Comparison of ENCODE assay signal across 10 mouse cellular contexts in genomic region chr5:76998416-76998815, GRCm38 (mm10). TPM values are rescaled to one million over a fixed set of nuclear protein-coding genes. Genes with fewer than 3 reads are reported as not detected.
A peak's percentile ranks its signal among the peaks of the same experiment; 100 is the strongest.
DNase-seq lines count a peak whose midpoint lies in the region; ATAC-seq and TF ChIP-seq lines count a peak whose summit lies in the region.
"Had no signal": no experiment of that assay in that cellular context is flagged by ENCODE, and none has a peak within 500 bp of the region (broad histone marks: within the 10 kb centered on the region; RNA-seq: fewer than 3 reads in every experiment).

No protein-coding gene starts in this region.

- no peak for DNase-seq in frontal cortex, postnatal 14 days (ENCODE audit: low spot score in 2 of 2)
- DNase-seq in lung, adult 2 months = no peak
- no peak for DNase-seq in lung, postnatal 25 days (ENCODE audit: low spot score)
- DNase-seq in fibroblast of lung, adult 2 months (ENCODE audit: low read depth) = peak; percentile 13
- DNase-seq in skeletal muscle tissue, adult 2 months (ENCODE audit: low read depth, low spot score) = peak; percentile 69
- DNase-seq in adrenal gland, postnatal 25 days = no peak
- DNase-seq: heart, postnatal 36 days had no signal

- ATAC-seq in frontal cortex, adult (ENCODE audit: low TSS enrichment) = peak; percentile 98
- ATAC-seq in monocyte, adult 5-6 weeks (replicated peaks; ENCODE audit: insufficient number of reproducible peaks, low FRiP score, low TSS enrichment, poor library complexity, severe bottlenecking) = no peak

- H3K4me1 ChIP-seq in lung, adult 2 months (ENCODE audit: control insufficient read depth, insufficient read depth, low read length) = no peaks in the 10 kb centered on the region
- H3K4me1 ChIP-seq: midbrain, embryonic 12.5 days had no signal

- no peak for TF ChIP-seq POLR2A in lung, adult 2 months (IDR thresholded peaks at IDR 0.05; ENCODE audit: borderline replicate concordance, extremely low read depth, low read depth, low read length)

- TF ChIP-seq CTCF in lung, adult 2 months (IDR thresholded peaks at IDR 0.05; ENCODE audit: insufficient read depth, low read length) = 0 out of 2 replicates have a peak, but pooled peaks have one; percentile 9

- WGBS in lung, adult 2 months = 46% methylated on average over 5 of the region's 5 CpGs

- no peak overlapping the region for H3K4me3 ChIP-seq in lung, adult 2 months (replicated peaks; ENCODE audit: extremely low read depth, low read depth, low read length)
- H3K4me3 ChIP-seq: midbrain, embryonic 12.5 days had no signal

RNA-seq across cellular contexts. Expression of gene Arl9, which starts 5.4 kb away (rescaled TPM):
- polyA plus RNA-seq in lung, adult 2 months (2012; rRNA removed) = not detected in 2 replicates
- total RNA-seq in adrenal gland, postnatal 25 days (2021) = 0.67 TPM in 1 of 2 replicates, not detected in the other
- not detected in 3 replicates for total RNA-seq in monocyte, adult 5-6 weeks (2017)
- total RNA-seq: heart, postnatal 36 days had no signal
- polyA plus RNA-seq: midbrain, embryonic 12.5 days had no signal

RNA-seq across cellular contexts. Expression of gene Thegl, which starts 17.4 kb away (rescaled TPM):
- polyA plus RNA-seq in lung, adult 2 months (2012; rRNA removed) = 0.18 and 0.65 TPM in 2 replicates
- total RNA-seq in adrenal gland, postnatal 25 days (2021) = not detected in 2 replicates
- total RNA-seq in monocyte, adult 5-6 weeks (2017) = 1.1 TPM in 1 of 3 replicates, not detected in the others
- total RNA-seq: heart, postnatal 36 days had no signal
- polyA plus RNA-seq: midbrain, embryonic 12.5 days had no signal

RNA-seq across cellular contexts. Expression of gene Srp72, which starts 23.9 kb away (rescaled TPM):
- polyA plus RNA-seq in lung, adult 2 months (2012; rRNA removed) = 15.1 and 21.6 TPM in 2 replicates
- 120 and 150 TPM in 2 replicates for total RNA-seq in adrenal gland, postnatal 25 days (2021)
- 88.8 to 168 TPM (median 138 TPM) in 3 replicates for total RNA-seq in monocyte, adult 5-6 weeks (2017)

RNA-seq across cellular contexts. Expression of gene Ppat, which starts 47.0 kb away (rescaled TPM):
- polyA plus RNA-seq in lung, adult 2 months (2012; rRNA removed) = 4.3 and 4.8 TPM in 2 replicates
- total RNA-seq in adrenal gland, postnatal 25 days (2021) = 20.9 and 28.0 TPM in 2 replicates
- total RNA-seq in monocyte, adult 5-6 weeks (2017) = 18.7 to 32.1 TPM (median 29.8 TPM) in 3 replicates

RNA-seq across cellular contexts. Expression of gene Paics, which starts 47.3 kb away (rescaled TPM):
- 44.0 and 44.2 TPM in 2 replicates for polyA plus RNA-seq in lung, adult 2 months (2012; rRNA removed)
- 239 and 257 TPM in 2 replicates for total RNA-seq in adrenal gland, postnatal 25 days (2021)
- 99.4 to 104 TPM (median 104 TPM) in 3 replicates for total RNA-seq in monocyte, adult 5-6 weeks (2017)

Comparison
In these comparisons a context has a peak if more than half of its experiments do, and no peak if none do; other contexts are left out.
1. DNase-seq: peak in fibroblast of lung, adult 2 months (single experiment) and skeletal muscle tissue, adult 2 months (single experiment); none in frontal cortex, postnatal 14 days (0 of 2), lung, adult 2 months (single experiment), lung, postnatal 25 days (single experiment) and adrenal gland, postnatal 25 days (single experiment).